Mouse (Mus musculus): Measurements from ENCODE around the gene Traf3ip1.
"Not testable (repeated sequence)": the region's sequence is repeated elsewhere in the genome, so short reads cannot be mapped to it uniquely, and the experiment has no call there.

The Traf3ip1 gene

GRCm38 (mm10) chr1:91469888-91470419 lies 24.5 kb upstream of the Traf3ip1 start:
- no peak for DNase-seq

- not testable (repeated sequence) for DNase-seq
Observed at GRCm38 (mm10) chr1:91478145-91478544, 16.3 kb upstream of the Traf3ip1 start.

GRCm38 (mm10) chr1:91478958-91479357 lies 15.5 kb upstream of the Traf3ip1 start:
- DNase-seq = no peak

GRCm38 (mm10) chr1:91482616-91483211 lies 11.7 kb upstream of the Traf3ip1 start:
- DNase-seq = no peak

GRCm38 (mm10) chr1:91483304-91484010 lies 11.0 kb upstream of the Traf3ip1 start:
- DNase-seq = peak; percentile 68

GRCm38 (mm10) chr1:91484011-91484346 lies 10.5 kb upstream of the Traf3ip1 start:
- DNase-seq = no peak

GRCm38 (mm10) chr1:91485422-91485821 lies 9.0 kb upstream of the Traf3ip1 start:
- DNase-seq = no peak

GRCm38 (mm10) chr1:91486165-91486564 lies 8.3 kb upstream of the Traf3ip1 start:
- DNase-seq = no peak

- DNase-seq = no peak
Observed at GRCm38 (mm10) chr1:91490322-91490721, 4.1 kb upstream of the Traf3ip1 start.

GRCm38 (mm10) chr1:91492740-91493139 lies 1.7 kb upstream of the Traf3ip1 start:
- DNase-seq = no peak

- peak; percentile 47 for DNase-seq
Observed at GRCm38 (mm10) chr1:91493938-91494337, 509 bp upstream of the Traf3ip1 start.

GRCm38 (mm10) chr1:91495321-91495720 lies 874 bp downstream of the Traf3ip1 start:
- no peak for DNase-seq

GRCm38 (mm10) chr1:91498579-91498978 lies 4.1 kb downstream of the Traf3ip1 start:
- no peak for DNase-seq

- no peak for DNase-seq
Observed at GRCm38 (mm10) chr1:91504615-91505014, 10.2 kb downstream of the Traf3ip1 start.

- no peak for DNase-seq
Observed at GRCm38 (mm10) chr1:91514916-91515315, 20.5 kb downstream of the Traf3ip1 start.

- no peak for DNase-seq
Observed at GRCm38 (mm10) chr1:91515642-91516041, 21.2 kb downstream of the Traf3ip1 start.

- peak; percentile 34 for DNase-seq
Observed at GRCm38 (mm10) chr1:91523759-91524158, 29.3 kb downstream of the Traf3ip1 start.

- no peak for DNase-seq
Observed at GRCm38 (mm10) chr1:91525838-91526237, 31.4 kb downstream of the Traf3ip1 start.

- DNase-seq = no peak
Observed at GRCm38 (mm10) chr1:91530166-91530565, 35.7 kb downstream of the Traf3ip1 start.

GRCm38 (mm10) chr1:91532243-91532642 lies 37.8 kb downstream of the Traf3ip1 start:
- DNase-seq = no peak

GRCm38 (mm10) chr1:91532892-91533291 lies 38.4 kb downstream of the Traf3ip1 start:
- DNase-seq = no peak

GRCm38 (mm10) chr1:91533483-91533882 lies 39.0 kb downstream of the Traf3ip1 start:
- no peak for DNase-seq

- DNase-seq = no peak
Observed at GRCm38 (mm10) chr1:91533961-91534723, 39.7 kb downstream of the Traf3ip1 start.

Data from cerebellum, adult 9-11 months (tissue).